Mouse (Mus musculus) right cerebral cortex, adult 2 months (tissue): Measurements from ENCODE around the gene Olfr958.

Experiments used
- DNase-seq, 2 experiments: peaks; one replicate each; pipeline ENCODE4 v3.0.0; 2021 to 2022; ENCODE audit warnings: low spot score in 2 of 2

The Olfr958 gene

GRCm38 (mm10) chr9:39553946-39554345 lies at the start of gene Olfr958:
Gene Olfr958 (minus strand): TSS chr9:39554054.
- DNase-seq = no peak

GRCm38 (mm10) chr9:39603333-39603845 lies 49.5 kb upstream of the Olfr958 start:
- DNase-seq = peak in 1 of 2 experiments; percentile 2

- peak; percentile 32 to 49 for DNase-seq
Measured at GRCm38 (mm10) chr9:39602536-39603332, 48.9 kb upstream of the Olfr958 start.

GRCm38 (mm10) chr9:39577050-39577449 lies 23.2 kb upstream of the Olfr958 start:
- no peak for DNase-seq

DNA sequence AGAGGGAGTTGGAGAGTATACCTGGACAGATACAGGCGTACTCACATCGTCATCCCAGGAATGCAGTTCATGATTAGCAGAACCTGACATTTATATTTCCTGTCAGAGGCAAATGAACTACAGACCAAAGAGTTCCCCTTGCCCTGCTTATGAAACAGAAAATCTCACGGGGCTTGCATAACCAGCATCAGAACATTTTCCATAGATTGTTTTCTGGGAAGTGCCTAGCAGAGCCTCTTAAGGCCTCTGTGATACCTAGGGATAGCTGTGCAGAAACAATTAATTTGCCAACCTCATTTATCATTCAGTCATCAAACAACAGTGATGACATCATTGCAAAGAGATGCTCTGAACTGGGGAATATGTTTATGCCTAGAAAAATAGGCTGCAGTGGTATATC lies 21.6 kb upstream of the Olfr958 start, which contains the start of gene Olfr959:
Olfr959 (minus strand) TSS at position 101 of the 400 bp plus-strand sequence.
- DNase-seq = no peak

- DNase-seq = no peak
Measured at GRCm38 (mm10) chr9:39558349-39558647, 4.4 kb upstream of the Olfr958 start.

DNA sequence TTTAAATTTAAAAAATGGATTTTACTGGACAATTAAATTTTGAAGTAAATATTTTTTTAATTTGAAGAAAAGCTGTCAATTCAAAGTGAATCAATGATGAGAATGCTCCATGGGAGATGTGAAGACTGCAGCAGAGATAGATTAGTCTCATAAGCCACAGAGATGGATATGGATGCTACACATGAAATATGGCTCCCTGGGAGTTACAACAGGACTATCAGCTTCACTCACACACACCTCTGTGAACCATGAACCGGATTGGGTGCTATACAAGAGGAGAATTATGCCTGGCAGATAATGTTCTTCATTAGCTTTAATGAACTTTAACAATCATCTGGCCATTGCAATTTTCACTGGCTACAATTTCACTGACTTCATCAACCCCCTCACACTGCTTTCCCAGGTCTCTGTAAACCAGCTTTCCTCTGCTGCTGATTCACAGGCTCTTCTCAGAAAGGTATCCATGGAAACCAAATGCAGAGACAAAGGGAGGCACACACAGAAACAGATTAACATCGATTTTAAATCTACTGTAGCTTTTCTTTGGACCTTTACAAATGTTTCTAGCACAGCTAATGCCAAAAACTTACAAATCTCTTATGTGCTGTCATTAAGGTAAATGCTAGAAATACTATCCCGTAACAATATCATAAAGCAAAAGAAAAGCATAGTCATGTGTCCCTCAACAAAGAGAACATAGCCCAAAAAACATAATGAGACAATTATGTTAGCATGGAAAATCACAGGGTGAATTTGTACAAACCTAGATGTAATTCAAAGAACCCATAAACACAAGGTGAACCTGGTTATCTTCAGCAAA lies 3.9 kb upstream of the Olfr958 start:
- peak; percentile 23 to 27 for DNase-seq

- DNase-seq = no peak
Measured at GRCm38 (mm10) chr9:39550806-39551205, 3.0 kb downstream of the Olfr958 start.

GRCm38 (mm10) chr9:39523616-39524285 lies 30.1 kb downstream of the Olfr958 start:
- no peak for DNase-seq

GRCm38 (mm10) chr9:39518595-39518994 lies 35.3 kb downstream of the Olfr958 start:
- no peak for DNase-seq

DNA sequence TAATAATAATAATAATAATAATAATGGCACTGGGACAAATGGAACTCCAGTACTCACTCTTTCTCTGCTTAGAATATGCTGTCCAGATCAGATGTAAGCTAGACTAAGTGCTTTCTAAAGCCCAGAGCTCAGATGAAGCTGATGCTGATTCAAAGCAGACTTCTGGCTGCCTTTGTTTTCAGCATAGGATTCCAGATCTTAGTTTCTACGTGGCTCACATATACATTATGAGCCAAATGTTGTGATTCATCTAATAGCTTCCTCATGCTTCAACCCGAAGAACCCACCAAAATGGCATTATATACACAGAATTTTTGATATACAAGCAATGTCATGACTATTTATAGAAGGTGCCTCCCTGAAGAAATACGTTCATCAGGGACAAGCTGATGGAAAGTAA lies 38.3 kb downstream of the Olfr958 start, which contains the start of gene Olfr957:
Olfr957 (minus strand) TSS at position 279 of the 400 bp plus-strand sequence.
- DNase-seq = no peak

GRCm38 (mm10) chr9:39509412-39509811 lies 44.4 kb downstream of the Olfr958 start:
- DNase-seq = no peak

GRCm38 (mm10) chr9:39508998-39509397 lies 44.9 kb downstream of the Olfr958 start:
- DNase-seq = peak; percentile 76 to 82
